8 mouse cellular contexts compared by ENCODE assay signal in the genomic region with DNA sequence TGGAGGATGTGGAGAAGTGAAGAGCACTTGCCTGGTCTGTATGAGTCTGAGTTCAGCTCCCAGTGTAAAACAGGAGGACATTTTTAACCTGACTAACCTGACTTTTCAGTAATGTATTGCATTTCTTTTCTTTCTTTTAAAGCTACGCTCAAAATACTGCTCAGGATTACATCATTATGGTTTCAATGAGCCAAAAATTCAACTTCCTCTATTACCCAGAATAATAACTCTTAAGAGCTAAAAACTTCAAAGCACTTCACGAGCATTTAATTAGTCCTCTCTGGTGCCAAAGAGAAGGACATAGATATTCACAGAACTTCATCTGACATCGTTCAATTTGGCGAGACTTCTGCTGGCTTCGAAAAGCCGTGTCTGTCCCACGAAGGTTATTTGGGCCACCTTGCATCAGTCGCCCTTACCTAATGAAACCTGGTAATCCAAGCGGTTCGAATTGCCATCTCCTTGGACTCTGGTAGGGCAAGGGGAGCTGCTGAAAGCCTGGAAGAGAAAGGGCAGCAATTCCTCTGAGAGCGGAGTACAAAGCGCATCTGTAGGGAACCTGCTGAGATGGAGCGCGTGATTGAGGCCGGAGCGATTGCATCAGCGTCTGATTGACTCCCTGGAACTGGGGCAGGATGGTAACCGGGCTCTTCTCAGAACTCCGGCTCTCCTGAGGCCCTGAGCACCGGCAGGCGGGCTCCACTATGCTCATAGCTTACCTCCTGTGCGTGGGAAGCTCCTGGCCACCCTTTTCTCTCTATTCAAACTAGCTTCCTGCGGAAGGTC. TPM values are rescaled to one million over a fixed set of nuclear protein-coding genes. Genes with fewer than 3 reads are reported as not detected.
DNase-seq lines count a peak whose midpoint lies in the region; ATAC-seq and TF ChIP-seq lines count a peak whose summit lies in the region.

No protein-coding gene starts in this region.

- H3K4me3 ChIP-seq in ES-E14 (ENCODE audit: insufficient read depth in 1 of 2, low read depth in 1 of 2, low read length in 2 of 2, poor library complexity in 1 of 2, severe bottlenecking in 1 of 2), result peak overlapping the region; percentile 38 to 50
- H3K4me3 ChIP-seq in limb, embryonic 14.5 days (replicated peaks; ENCODE audit: low read length), result no peak overlapping the region
- peak overlapping the region; percentile 0; the same call in 1 of the 2 replicates for H3K4me3 ChIP-seq in midbrain, embryonic 16.5 days (ENCODE audit: low read depth, low read length)

- no peak overlapping the region; the same call in 1 of the 2 replicates for H3K4me2 ChIP-seq in limb, embryonic 14.5 days (replicated peaks; ENCODE audit: low read depth, low read length, severe bottlenecking)
- peak overlapping the region; percentile 30 for H3K4me2 ChIP-seq in midbrain, embryonic 16.5 days (ENCODE audit: low read length)

- ATAC-seq in limb, embryonic 14.5 days (ENCODE audit: low FRiP score, low read depth), result no peak
- ATAC-seq in midbrain, embryonic 16.5 days, result no peak

- WGBS in limb, embryonic 14.5 days, result 27% methylated on average over 23 of the region's 23 CpGs
- 13% methylated on average over 23 of the region's 23 CpGs for WGBS in midbrain, embryonic 16.5 days

- no peaks in the 10 kb centered on the region for H3K27me3 ChIP-seq in limb, embryonic 14.5 days (ENCODE audit: control insufficient read depth, insufficient read depth, low read length)
- no peaks in the 10 kb centered on the region for H3K27me3 ChIP-seq in midbrain, embryonic 16.5 days (ENCODE audit: control insufficient read depth, insufficient read depth, low read depth, low read length)

- peak overlapping the region; percentile 53 for H3K9ac ChIP-seq in ES-E14 (ENCODE audit: insufficient read depth, low read depth, low read length, poor library complexity, severe bottlenecking)
- H3K9ac ChIP-seq in limb, embryonic 14.5 days (ENCODE audit: low read depth, low read length, severe bottlenecking), result peak overlapping the region; percentile 21; the same call in 1 of the 2 replicates
- H3K9ac ChIP-seq in midbrain, embryonic 16.5 days (ENCODE audit: low read depth, low read length), result 0 out of 2 replicates have a peak overlapping the region, but pooled peaks have one; percentile 16

- TF ChIP-seq CTCF in brain, embryonic 14.5 days (IDR thresholded peaks at IDR 0.05; ENCODE audit: borderline replicate concordance, extremely low read depth, insufficient read depth, insufficient read length), result no peak

- DNase-seq in ES-E14 (ENCODE audit: low read depth, low spot score), result no peak
- DNase-seq in brain, embryonic 14.5 days (ENCODE audit: low read depth), result peak; percentile 71
- DNase-seq in heart, adult 8-10 months (ENCODE audit: low spot score), result peak; percentile 48
- peak; percentile 56 for DNase-seq in kidney, adult 18-20 months
- DNase-seq in limb, embryonic 14.5 days (ENCODE audit: low spot score), result no peak
- no peak for DNase-seq in c-Kit-positive CD71-positive TER-119-positive erythroid progenitor cells, embryonic 14.5 days (ENCODE audit: low spot score)
- no peak for DNase-seq in natural killer cell, adult 2 months (ENCODE audit: low spot score in 2 of 2)

- in situ Hi-C loops in ES-E14 (cut with MboI; ENCODE audit: low sequenced_read_pairs in 2 of 2, unreplicated experiment in 2 of 2), result no loop called here

- peak overlapping the region; percentile 70; the same call in 1 of the 2 replicates for H3K27ac ChIP-seq in ES-E14 (ENCODE audit: insufficient read depth, low read depth, low read length, poor library complexity, severe bottlenecking)
- no peak overlapping the region for H3K27ac ChIP-seq in limb, embryonic 14.5 days (replicated peaks; ENCODE audit: low read depth, low read length)
- H3K27ac ChIP-seq in midbrain, embryonic 16.5 days (ENCODE audit: low read length), result no peak overlapping the region

- no peaks in the 10 kb centered on the region for H3K36me3 ChIP-seq in ES-E14 (ENCODE audit: control insufficient read depth, insufficient read depth, low read length, poor library complexity, severe bottlenecking)
- no peaks in the 10 kb centered on the region for H3K36me3 ChIP-seq in limb, embryonic 14.5 days (ENCODE audit: control insufficient read depth, insufficient read depth, low read length)
- H3K36me3 ChIP-seq in midbrain, embryonic 16.5 days (ENCODE audit: control insufficient read depth, insufficient read depth, low read length), result no peaks in the 10 kb centered on the region

- H3K4me1 ChIP-seq in ES-E14 (ENCODE audit: control insufficient read depth in 2 of 2, insufficient read depth in 2 of 2, low read length in 2 of 2, poor library complexity in 1 of 2), result peaks cover 2 to 10% of the 10 kb centered on the region in 2 experiments; a peak in 3 of 4 replicates
- no peaks in the 10 kb centered on the region for H3K4me1 ChIP-seq in limb, embryonic 14.5 days (ENCODE audit: control insufficient read depth, insufficient read depth, low read length)
- H3K4me1 ChIP-seq in midbrain, embryonic 16.5 days (ENCODE audit: control insufficient read depth, insufficient read depth, low read length), result 0 out of 2 replicates have a peak, but pooled peaks cover 3% of the 10 kb centered on the region

- H3K9me3 ChIP-seq in ES-E14 (ENCODE audit: control insufficient read depth, insufficient read depth, low read depth, low read length), result no peaks in the 10 kb centered on the region
- H3K9me3 ChIP-seq in limb, embryonic 14.5 days (ENCODE audit: control insufficient read depth, low read length), result no peaks in the 10 kb centered on the region
- H3K9me3 ChIP-seq in midbrain, embryonic 16.5 days (replicated peaks; ENCODE audit: control insufficient read depth, low read length, poor library complexity, severe bottlenecking), result no peaks in the 10 kb centered on the region

- TF ChIP-seq POLR2A in brain, embryonic 14.5 days (IDR thresholded peaks at IDR 0.05; ENCODE audit: borderline replicate concordance, extremely low read depth, insufficient read depth, insufficient read length, poor library complexity, severe bottlenecking), result no peak
- TF ChIP-seq POLR2A in limb, embryonic 14.5 days (IDR thresholded peaks at IDR 0.05; ENCODE audit: borderline replicate concordance, extremely low read depth, insufficient read depth, insufficient read length), result no peak

TF ChIP-seq in ES-E14, 5 proteins besides CTCF, POLR2A, EP300 and RAD21:
- 0 out of 2 replicates have a peak, but pooled peaks have one; percentile 29 for TF ChIP-seq HCFC1 (IDR thresholded peaks at IDR 0.05; ENCODE audit: borderline replicate concordance, insufficient read depth, low read length)
- no peak for TF ChIP-seq MAFK (IDR thresholded peaks at IDR 0.05; ENCODE audit: insufficient read depth, low read depth, low read length)

RNA-seq across cellular contexts. Expression of a gene that starts 11.4 kb away (rescaled TPM):
- total RNA-seq in ES-E14 (2012; rRNA removed), result 13.5 and 15.7 TPM in 2 replicates
- 66.4 and 79.3 TPM in 2 replicates for polyA plus RNA-seq in brain, embryonic 14.5 days (2012; rRNA removed)
- 10 to 100 TPM; 11.1 to 14.3 (median 12.8) TPM for total RNA-seq in heart, adult 8-10 months (2022)
- 36.5 and 42.3 TPM in 2 replicates for polyA plus RNA-seq in limb, embryonic 14.5 days (2012; rRNA removed)
- 46.1 and 51.9 TPM in 2 replicates for polyA plus RNA-seq in limb, embryonic 14.5 days (2014; fragmentation: Nextera tagmentation; extraction: Ambion mirVana)
- polyA plus RNA-seq in midbrain, embryonic 16.5 days (2015; fragmentation: Nextera tagmentation; extraction: Ambion mirVana), result 71.9 and 79.0 TPM in 2 replicates

RNA-seq across cellular contexts. Expression of a gene that starts 11.6 kb away (rescaled TPM):
- 0.54 and 1.3 TPM in 2 replicates for total RNA-seq in ES-E14 (2012; rRNA removed)
- 1.7 and 2.5 TPM in 2 replicates for polyA plus RNA-seq in brain, embryonic 14.5 days (2012; rRNA removed)
- total RNA-seq in heart, adult 8-10 months (2022), result 1 to 10 TPM; 1.8 to 4.4 (median 3.0) TPM
- polyA plus RNA-seq in limb, embryonic 14.5 days (2012; rRNA removed), result 2.9 and 3.5 TPM in 2 replicates
- 4.5 and 5.3 TPM in 2 replicates for polyA plus RNA-seq in limb, embryonic 14.5 days (2014; fragmentation: Nextera tagmentation; extraction: Ambion mirVana)
- polyA plus RNA-seq in midbrain, embryonic 16.5 days (2015; fragmentation: Nextera tagmentation; extraction: Ambion mirVana), result 5.5 and 6.8 TPM in 2 replicates

Comparison
In these comparisons a context has a peak if more than half of its experiments do, and no peak if none do; other contexts are left out.
1. DNase-seq: peak in brain, embryonic 14.5 days (single experiment), heart, adult 8-10 months (single experiment) and kidney, adult 18-20 months (single experiment); none in ES-E14 (single experiment), limb, embryonic 14.5 days (single experiment), c-Kit-positive CD71-positive TER-119-positive erythroid progenitor cells, embryonic 14.5 days (single experiment) and natural killer cell, adult 2 months (0 of 2).
2. Peak in every context shown above with its lines, with median percentiles within 50 percentile points of each other: H3K9ac ChIP-seq.